Mouse (Mus musculus) small intestine, adult 10 weeks (tissue): Measurements from ENCODE around the gene V1rd19. TPM values are rescaled to one million over a fixed set of nuclear protein-coding genes. Genes with fewer than 3 reads are reported as not detected.

Experiments used
- polyA plus RNA-seq: library from polyadenylated mRNA; stranded (reverse); fragments of 350-450 nt; fragmentation: Illumina TruSeq; extraction: RNeasy Lipid Tissue Mini Kit (QIAGEN cat#74804); gene quantifications from one replicate; pipeline ENCODE4 v1.2.3, GENCODE M21; 2014; ENCODE audit warnings: low replicate concordance

Gene V1rd19
- polyA plus RNA-seq, result not detected

GRCm38 (mm10) chr7:24001391-24001790 is at the start of gene V1rd19:
TSS of gene V1rd19 (plus strand) at chr7:24001691.

GRCm38 (mm10) chr7:23974315-23974714 is 27.2 kb upstream of the V1rd19 start, which contains the start of gene Vmn1r181:
TSS of gene Vmn1r181 (plus strand) at chr7:23974615.

GRCm38 (mm10) chr7:24052660-24053304 is 51.3 kb downstream of the V1rd19 start, which contains the start of gene Vmn1r183:
TSS of gene Vmn1r183 (plus strand) at chr7:24053254.

Other genes with a start within 250 kb of the V1rd19 start
- not detected for gene Vmn1r174, start 249.4 kb upstream of the V1rd19 start, polyA plus RNA-seq
- not detected for gene Vmn1r175, start 191.0 kb upstream of the V1rd19 start, polyA plus RNA-seq
- gene Vmn1r176, start 164.3 kb upstream of the V1rd19 start, polyA plus RNA-seq, result not detected
- not detected for gene Vmn1r177, start 135.2 kb upstream of the V1rd19 start, polyA plus RNA-seq
- gene Vmn1r178, start 109.7 kb upstream of the V1rd19 start, polyA plus RNA-seq, result not detected
- gene Vmn1r179, start 74.7 kb upstream of the V1rd19 start, polyA plus RNA-seq, result not detected
- gene Vmn1r180, start 51.1 kb upstream of the V1rd19 start, polyA plus RNA-seq, result not detected
- not detected for gene Vmn1r181, start 27.1 kb upstream of the V1rd19 start, polyA plus RNA-seq
- not detected for gene Vmn1r183, start 51.6 kb downstream of the V1rd19 start, polyA plus RNA-seq
- gene Zfp180, start 80.2 kb downstream of the V1rd19 start, polyA plus RNA-seq, result 7.6 TPM
- gene Zfp112, start 110.6 kb downstream of the V1rd19 start, polyA plus RNA-seq, result 1.0 TPM
- 4.6 TPM for gene Zfp235, start 132.5 kb downstream of the V1rd19 start, polyA plus RNA-seq
- 0.11 TPM for gene Zfp114, start 173.4 kb downstream of the V1rd19 start, polyA plus RNA-seq
- gene Zfp111, start 209.8 kb downstream of the V1rd19 start, polyA plus RNA-seq, result 3.9 TPM
- gene Zfp109, start 235.9 kb downstream of the V1rd19 start, polyA plus RNA-seq, result 1.0 TPM